Mouse (Mus musculus) kidney, postnatal 0 days (tissue): ENCODE measurements around the gene Paqr7. TPM values are rescaled to one million over a fixed set of nuclear protein-coding genes. Genes with fewer than 3 reads are reported as not detected.

Experiments used
- ATAC-seq: fragments of 200-750 bp; cut with Nextera tagmentation; replicated peaks from 2 replicates; pipeline ENCODE4 v1.8.0; 2017; ENCODE audit warnings: low read depth, moderate number of reproducible peaks, moderate TSS enrichment, moderate library complexity; ENCODE audit not compliant: low FRiP score
- DNase-seq: peaks from one replicate; pipeline ENCODE4 v3.0.0-alpha.2; 2016; ENCODE audit warnings: low spot score
- H3K27ac ChIP-seq: fragments of 300-500 bp; sonication (generic); 2 replicates; pipeline ENCODE4 v1.5.1; 2014; ENCODE audit warnings: mild to moderate bottlenecking
- H3K27me3 ChIP-seq: fragments of 300-500 bp; sonication (generic); 2 replicates; pipeline ENCODE4 v1.6.1; 2014; ENCODE audit warnings: low read length, mixed read lengths; ENCODE audit not compliant: insufficient read depth
- H3K36me3 ChIP-seq: fragments of 300-500 bp; sonication (generic); 2 replicates; pipeline ENCODE4 v1.6.1; 2014; ENCODE audit warnings: low read length, mixed read lengths; ENCODE audit not compliant: insufficient read depth
- H3K4me1 ChIP-seq: fragments of 300-500 bp; sonication (generic); replicated peaks from 2 replicates; pipeline ENCODE4 v1.6.1; 2014; ENCODE audit warnings: antibody characterized with exemption, low read length, mixed read lengths; ENCODE audit not compliant: insufficient read depth
- H3K4me2 ChIP-seq: fragments of 300-500 bp; sonication (generic); 2 replicates; pipeline ENCODE4 v1.6.1; 2014; ENCODE audit warnings: mild to moderate bottlenecking, low read length, moderate library complexity, mixed read lengths
- H3K4me3 ChIP-seq: fragments of 300-500 bp; sonication (generic); replicated peaks from 2 replicates; pipeline ENCODE4 v1.5.1; 2014; ENCODE audit warnings: low read depth, low read length
- H3K9ac ChIP-seq: fragments of 300-500 bp; sonication (generic); 2 replicates; pipeline ENCODE4 v1.6.1; 2014; ENCODE audit warnings: low read depth, low read length
- H3K9me3 ChIP-seq: fragments of 300-500 bp; sonication (generic); replicated peaks from 2 replicates; pipeline ENCODE4 v1.6.1; 2016; ENCODE audit warnings: low read length, inconsistent platforms, mixed read lengths
- CTCF ChIP-seq: IDR thresholded peaks from 2 replicates; pipeline ENCODE4 v1.5.1; 2016; ENCODE audit warnings: antibody characterized with exemption, low read depth, mild to moderate bottlenecking, moderate library complexity
- WGBS: fragments of 180-500 bp; shearing (Covaris S2); extraction: QIAGEN DNeasy Blood & Tissue Kit; methylation state at CpG from one replicate; pipeline ENCODE4 v1.1.7; 2014; 5-methylcytosine and 5-hydroxymethylcytosine counted together
- polyA plus RNA-seq: library from polyadenylated mRNA; unstranded; fragments of >200 nt; fragmentation: Nextera tagmentation; extraction: Ambion mirVana; gene quantifications from 2 replicates; pipeline ENCODE4 v1.2.1, GENCODE M21; 2015

Gene Paqr7
- polyA plus RNA-seq, 1 experiment from 2014 or later = 5.7 TPM

DNA sequence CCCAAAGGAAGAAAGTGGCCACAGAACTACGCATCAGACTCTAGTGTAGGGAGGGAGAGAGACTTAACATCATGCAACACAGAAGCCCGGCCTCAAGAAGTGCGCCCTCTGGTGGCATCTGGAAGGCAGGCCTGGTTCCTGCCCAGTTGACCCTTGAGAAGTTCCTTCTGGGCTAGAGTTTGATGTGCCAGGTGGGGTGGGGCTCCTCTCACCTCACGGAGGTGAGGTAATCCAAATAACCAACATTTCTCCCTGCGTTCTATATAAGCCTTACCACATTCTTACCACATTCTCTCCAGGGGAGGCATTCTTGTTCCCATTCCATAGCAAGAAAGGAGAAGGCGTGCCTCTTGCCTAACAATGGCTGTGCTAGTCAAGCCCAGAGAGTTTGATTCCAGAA, 15.6 kb upstream of the Paqr7 start:
- no peak overlapping the region for H3K9ac ChIP-seq
- no peaks in the 10 kb centered on the region for H3K4me1 ChIP-seq
- no peaks in the 10 kb centered on the region for H3K27me3 ChIP-seq
- no peak overlapping the region for H3K27ac ChIP-seq
- peak; percentile 93 for TF ChIP-seq CTCF
- no peak overlapping the region for H3K4me2 ChIP-seq
- WGBS = 23% methylated on average over 6 of the region's 6 CpGs
- DNase-seq (peak; percentile 83), ATAC-seq (0 out of 2 replicates have a peak, but pooled peaks have one; percentile 6)
- H3K36me3 ChIP-seq = no peaks in the 10 kb centered on the region
- no peaks in the 10 kb centered on the region for H3K9me3 ChIP-seq
- no peak overlapping the region for H3K4me3 ChIP-seq

DNA sequence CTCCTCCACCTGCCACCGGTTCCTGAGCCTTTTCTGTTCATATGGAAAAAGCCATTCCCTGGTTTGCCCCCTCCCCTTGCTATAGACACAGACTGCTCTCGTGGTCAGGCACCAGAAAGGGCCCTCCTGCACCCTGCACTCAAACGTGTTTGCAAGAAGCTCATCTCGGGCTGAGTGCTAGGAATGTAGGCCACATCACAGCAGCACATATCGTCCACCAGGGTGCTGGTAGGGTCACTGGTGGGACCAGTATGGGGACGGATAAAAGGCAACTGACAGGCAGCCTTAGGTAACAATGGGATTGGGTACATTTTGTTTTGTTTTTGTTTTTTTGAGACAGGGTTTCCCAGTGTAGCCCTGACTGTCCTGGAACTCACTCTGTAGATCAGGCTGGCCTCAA, 15.2 kb upstream of the Paqr7 start:
- no peak for ATAC-seq

DNA sequence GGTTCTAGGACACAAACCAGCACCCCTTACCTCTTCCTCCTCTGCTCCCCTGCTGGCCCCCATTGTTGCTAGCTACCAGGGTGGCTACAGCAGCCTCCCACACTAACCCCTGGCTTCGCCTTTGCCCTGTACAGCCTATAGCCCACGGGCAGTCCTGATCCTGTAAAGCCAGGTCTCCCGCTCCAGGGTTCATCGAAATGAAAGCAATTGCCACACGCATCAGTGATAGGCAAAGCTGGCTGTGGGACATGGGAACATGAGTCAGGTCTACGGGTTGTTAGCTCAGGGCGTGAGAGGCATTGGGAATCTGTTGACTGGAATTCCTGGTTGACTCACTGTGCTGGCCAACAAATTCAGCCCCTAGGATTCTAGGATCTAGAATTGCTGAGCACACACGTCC, 14.1 kb upstream of the Paqr7 start:
- Histone ChIP-seq H3K27ac (no peak overlapping the region), H3K4me3 (no peak overlapping the region), H3K9me3 (no peaks in the 10 kb centered on the region), H3K9ac (no peak overlapping the region), H3K36me3 (no peaks in the 10 kb centered on the region), H3K27me3 (no peaks in the 10 kb centered on the region), H3K4me2 (no peak overlapping the region), H3K4me1 (no peaks in the 10 kb centered on the region)
- 65% methylated on average over 8 of the region's 8 CpGs for WGBS
- DNase-seq = no peak
- ATAC-seq = no peak
- TF ChIP-seq CTCF = no peak

More for the DNA sequence above, 15.2 kb upstream of the Paqr7 start:
- Histone ChIP-seq H3K27me3 (no peaks in the 10 kb centered on the region), H3K36me3 (no peaks in the 10 kb centered on the region), H3K4me3 (no peak overlapping the region), H3K4me1 (no peaks in the 10 kb centered on the region), H3K27ac (no peak overlapping the region), H3K4me2 (no peak overlapping the region), H3K9me3 (no peaks in the 10 kb centered on the region), H3K9ac (no peak overlapping the region)
- 64% methylated on average over 6 of the region's 6 CpGs for WGBS
- no peak for DNase-seq
- TF ChIP-seq CTCF = no peak

DNA sequence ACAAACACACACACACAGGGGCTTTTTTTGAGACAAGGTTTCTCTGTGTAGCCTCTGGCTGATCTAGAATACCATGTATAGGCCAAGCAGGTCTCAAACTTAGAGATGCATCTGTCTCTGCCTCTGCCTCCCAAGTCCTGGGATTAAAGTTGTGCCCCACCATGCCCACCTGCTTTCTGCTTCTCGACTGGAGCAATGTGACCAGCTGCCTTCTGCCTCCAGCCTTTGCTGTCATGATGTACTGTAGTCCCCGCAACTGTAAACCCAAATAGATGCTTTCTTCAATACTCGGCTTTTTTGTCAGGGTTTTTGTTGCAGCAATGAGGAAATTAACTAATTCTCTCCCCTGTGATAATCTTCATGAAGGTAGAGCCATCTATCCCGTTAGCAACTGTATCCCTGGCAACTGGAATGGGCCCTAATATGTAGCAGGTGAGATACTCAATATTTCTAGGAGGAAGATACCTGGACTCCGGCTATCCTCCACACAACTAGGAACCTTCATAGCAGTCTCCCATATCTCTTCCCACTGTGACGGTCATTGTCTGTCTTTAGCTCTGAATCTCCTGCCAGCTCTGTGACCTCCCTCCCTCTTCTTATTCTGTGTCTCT, 13.3 kb upstream of the Paqr7 start:
- ATAC-seq (no peak), DNase-seq (no peak)
- Histone ChIP-seq H3K4me1 (no peaks in the 10 kb centered on the region), H3K4me2 (no peak overlapping the region), H3K4me3 (no peak overlapping the region), H3K9ac (no peak overlapping the region), H3K27ac (no peak overlapping the region), H3K9me3 (no peaks in the 10 kb centered on the region), H3K27me3 (no peaks in the 10 kb centered on the region), H3K36me3 (no peaks in the 10 kb centered on the region)
- 65% methylated on average over 6 of the region's 6 CpGs for WGBS
- TF ChIP-seq CTCF = no peak

DNA sequence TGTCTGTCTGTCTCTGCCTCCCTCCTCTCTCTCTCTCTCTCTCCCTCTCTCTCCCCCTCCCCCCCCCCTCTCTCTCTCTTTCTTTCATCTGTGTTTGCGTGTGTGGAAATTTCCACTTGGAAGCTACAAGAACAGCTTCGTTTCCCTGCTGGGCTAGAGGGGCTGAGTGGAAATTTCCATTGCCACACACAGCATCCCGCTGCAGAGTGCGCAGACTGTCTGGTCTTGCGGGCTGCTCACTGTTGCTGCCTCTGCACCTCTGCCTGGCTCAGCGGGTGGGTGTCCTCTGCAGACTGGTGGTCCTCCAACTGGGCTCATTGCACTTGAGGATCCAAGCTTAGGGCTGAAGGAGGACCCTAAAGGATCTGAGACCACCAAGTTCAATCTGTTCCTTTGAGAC, 12.8 kb upstream of the Paqr7 start:
- H3K4me3 ChIP-seq = no peak overlapping the region
- DNase-seq (peak; percentile 33), ATAC-seq (no peak)
- TF ChIP-seq CTCF = no peak
- no peaks in the 10 kb centered on the region for H3K36me3 ChIP-seq
- H3K27ac ChIP-seq = no peak overlapping the region
- no peak overlapping the region for H3K4me2 ChIP-seq
- H3K4me1 ChIP-seq = no peaks in the 10 kb centered on the region
- H3K27me3 ChIP-seq = no peaks in the 10 kb centered on the region
- H3K9ac ChIP-seq = no peak overlapping the region
- WGBS = 41% methylated on average over 6 of the region's 6 CpGs
- no peaks in the 10 kb centered on the region for H3K9me3 ChIP-seq

DNA sequence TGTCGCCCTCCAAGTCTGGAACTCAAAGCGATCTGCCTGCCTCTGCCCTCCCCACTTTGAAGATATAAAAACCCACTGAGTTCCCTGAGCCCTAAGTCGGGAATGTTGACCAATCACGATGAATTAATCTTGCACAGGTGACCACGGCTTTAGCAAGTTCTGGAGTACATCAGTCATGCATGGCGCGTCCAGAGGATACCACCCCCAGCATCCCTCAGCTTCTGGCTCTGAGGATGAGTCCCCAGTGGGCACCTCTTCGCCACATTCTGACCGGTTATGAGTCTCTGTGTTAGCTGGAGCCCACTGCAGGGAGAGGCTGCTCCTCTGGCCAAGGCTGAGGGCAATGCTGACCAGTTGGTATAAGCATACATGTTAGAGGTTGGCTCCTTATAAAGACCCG, 12.3 kb upstream of the Paqr7 start:
- H3K27ac ChIP-seq = no peak overlapping the region
- WGBS = 74% methylated on average over 10 of the region's 10 CpGs
- no peaks in the 10 kb centered on the region for H3K27me3 ChIP-seq
- no peak overlapping the region for H3K9ac ChIP-seq
- H3K4me1 ChIP-seq = no peaks in the 10 kb centered on the region
- no peak overlapping the region for H3K4me3 ChIP-seq
- no peaks in the 10 kb centered on the region for H3K36me3 ChIP-seq
- ATAC-seq = no peak
- no peak overlapping the region for H3K4me2 ChIP-seq
- no peak for DNase-seq
- no peak for TF ChIP-seq CTCF
- no peaks in the 10 kb centered on the region for H3K9me3 ChIP-seq

DNA sequence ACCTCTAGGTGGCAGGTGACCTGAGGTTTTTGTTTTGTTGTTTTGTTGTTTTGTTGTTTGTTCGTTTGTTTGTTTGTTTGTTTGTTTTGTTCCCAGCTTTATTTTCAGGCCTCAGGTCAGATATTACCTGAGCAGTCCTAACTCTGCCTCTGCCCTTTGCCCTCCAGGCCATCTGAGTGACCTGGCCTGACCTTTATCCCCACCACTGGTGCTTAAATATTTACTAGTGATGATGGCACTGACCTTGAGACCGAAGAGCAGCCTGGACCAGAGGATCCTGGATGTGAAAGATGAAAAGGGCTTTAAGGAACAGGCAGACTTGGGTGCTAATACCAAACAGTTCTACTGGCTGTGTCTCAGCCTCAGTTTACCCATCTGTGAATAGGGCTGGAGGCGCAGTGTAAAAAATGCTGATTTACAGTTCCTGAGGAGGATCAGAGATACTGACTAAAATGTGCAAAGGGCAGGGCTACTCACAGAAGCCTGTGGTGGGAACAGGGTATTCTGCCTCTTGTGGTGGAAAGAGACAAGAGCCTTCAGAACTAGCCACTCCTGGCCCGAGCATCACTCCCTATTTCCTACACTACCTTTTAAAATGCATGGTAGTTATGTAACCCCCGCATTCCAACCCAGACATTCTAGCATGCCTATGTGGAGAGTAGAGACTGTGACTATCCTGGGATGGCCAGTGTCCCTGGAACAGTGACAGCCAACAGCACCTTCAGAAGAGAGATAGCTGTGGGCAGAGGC, 11.2 kb upstream of the Paqr7 start:
- DNase-seq (no peak), ATAC-seq (no peak)
- WGBS = 85% methylated on average over 5 of the region's 5 CpGs
- peak; percentile 33; the same call in 1 of the 2 replicates for TF ChIP-seq CTCF
- Histone ChIP-seq H3K9ac (no peak overlapping the region), H3K4me3 (no peak overlapping the region), H3K4me1 (no peaks in the 10 kb centered on the region), H3K9me3 (no peaks in the 10 kb centered on the region), H3K4me2 (no peak overlapping the region), H3K36me3 (no peaks in the 10 kb centered on the region), H3K27ac (no peak overlapping the region), H3K27me3 (no peaks in the 10 kb centered on the region)
